10 mouse cellular contexts compared by ENCODE assay signal in the genomic region with DNA sequence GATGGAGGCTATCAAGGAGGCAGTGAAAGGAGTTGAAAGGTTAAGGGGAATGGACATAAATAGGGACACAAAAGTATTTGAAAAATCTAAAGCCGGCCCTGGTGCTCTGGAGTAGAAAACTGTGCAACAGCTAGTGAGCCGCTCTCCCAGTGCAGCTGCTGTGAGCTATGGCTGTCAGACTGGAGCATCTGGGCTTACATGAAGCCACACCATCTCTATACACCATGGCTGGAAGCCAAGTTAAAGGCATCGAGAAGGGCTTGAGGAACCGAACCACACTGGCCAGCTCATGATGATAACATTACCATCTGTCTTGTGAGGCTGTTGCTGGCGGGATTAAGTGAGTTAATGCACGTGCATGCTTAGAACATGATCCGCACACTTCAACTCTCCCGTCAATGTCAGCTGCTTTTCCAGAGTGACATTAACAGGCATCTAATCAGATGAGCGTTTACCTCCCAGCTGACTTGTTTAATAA. TPM values are rescaled to one million over a fixed set of nuclear protein-coding genes. Genes with fewer than 3 reads are reported as not detected.
A peak's percentile ranks its signal among the peaks of the same experiment; 100 is the strongest.
DNase-seq lines count a peak whose midpoint lies in the region; ATAC-seq and TF ChIP-seq lines count a peak whose summit lies in the region.
"Had no signal": no experiment of that assay in that cellular context is flagged by ENCODE, and none has a peak within 500 bp of the region (broad histone marks: within the 10 kb centered on the region; RNA-seq: fewer than 3 reads in every experiment).

No protein-coding gene starts in this region.

- DNase-seq in heart, adult 11 months = peak; percentile 90
- no peak for DNase-seq in heart, postnatal 25 days (ENCODE audit: low spot score)
- DNase-seq in lung, postnatal 10 days = peak; percentile 15
- DNase-seq in right cerebral cortex, postnatal 4 days = no peak
- DNase-seq in spleen, adult 12 weeks (ENCODE audit: low spot score) = no peak
- no peak for DNase-seq in frontal cortex, postnatal 10 days (ENCODE audit: low spot score in 2 of 2)
- DNase-seq: gastrocnemius, postnatal 14 days; heart, postnatal 4 days had no signal

- no peaks in the 10 kb centered on the region for H3K27me3 ChIP-seq in C2C12 (ENCODE audit: control insufficient read depth, insufficient read depth, insufficient read length)
- H3K27me3 ChIP-seq in hindbrain, embryonic 16.5 days (replicated peaks; ENCODE audit: control insufficient read depth, insufficient read depth, low read length) = no peaks in the 10 kb centered on the region

- TF ChIP-seq CTCF in C2C12 (IDR thresholded peaks at IDR 0.05; ENCODE audit: control insufficient read depth, insufficient read depth, insufficient read length) = no peak

- H3K79me2 ChIP-seq in C2C12 (ENCODE audit: control insufficient read depth, insufficient read depth) = no peaks in the 10 kb centered on the region

- no peak overlapping the region for H3K27ac ChIP-seq in hindbrain, embryonic 16.5 days (ENCODE audit: low read depth, low read length)

- H3ac ChIP-seq in C2C12 (ENCODE audit: control insufficient read depth, insufficient read length, low read depth) = no peak overlapping the region

- 53% methylated on average over 9 of the region's 9 CpGs for WGBS in hindbrain, embryonic 16.5 days

- no peak overlapping the region for H3K4me3 ChIP-seq in C2C12 (ENCODE audit: insufficient read depth, poor library complexity, severe bottlenecking)
- no peak overlapping the region for H3K4me3 ChIP-seq in hindbrain, embryonic 16.5 days (ENCODE audit: low read length)

- H3K9me3 ChIP-seq in hindbrain, embryonic 16.5 days (ENCODE audit: control insufficient read depth, low read length) = no peaks in the 10 kb centered on the region

- no peak overlapping the region for H3K4me2 ChIP-seq in hindbrain, embryonic 16.5 days (ENCODE audit: low read length)

- ATAC-seq in hindbrain, embryonic 16.5 days = peak; percentile 58

- no peak overlapping the region for H3K9ac ChIP-seq in hindbrain, embryonic 16.5 days (ENCODE audit: low read depth, low read length)

- H3K4me1 ChIP-seq in hindbrain, embryonic 16.5 days (ENCODE audit: control insufficient read depth, insufficient read depth, low read depth, low read length) = peaks cover 5% of the 10 kb centered on the region

- H3K36me3 ChIP-seq in C2C12 (ENCODE audit: control insufficient read depth, insufficient read depth) = no peaks in the 10 kb centered on the region
- H3K36me3 ChIP-seq in hindbrain, embryonic 16.5 days (ENCODE audit: control insufficient read depth, insufficient read depth, low read length) = peaks cover 5% of the 10 kb centered on the region; the same call in 1 of the 2 replicates

- intact Hi-C loops in heart, postnatal 25 days (cut with DNase I) = no loop called here

- no peaks in the 10 kb centered on the region for H3K79me3 ChIP-seq in C2C12 (ENCODE audit: low read depth)

TF ChIP-seq in C2C12, 6 proteins besides CTCF, POLR2A, EP300 and RAD21:
- TF ChIP-seq MYOD1 (IDR thresholded peaks at IDR 0.05; ENCODE audit: control insufficient read depth, insufficient read length, low read depth) (peak; percentile 31), CEBPB (IDR thresholded peaks at IDR 0.05; ENCODE audit: low read depth) (no peak)

RNA-seq across cellular contexts. Expression of gene Pid1, which starts 53.8 kb away (rescaled TPM):
- 10 to 100 TPM in 1 of 2 experiments, 1 to 10 TPM in 1; 8.7 to 11.1 TPM for total RNA-seq in heart, postnatal 25 days (2021)
- polyA plus RNA-seq in C2C12 (2012; fragmentation: generic; extraction: Trizol) = 0.21 TPM
- polyA plus RNA-seq in hindbrain, embryonic 16.5 days (2015; fragmentation: Nextera tagmentation; extraction: Ambion mirVana) = 105 and 107 TPM in 2 replicates

Comparison
In these comparisons a context has a peak if more than half of its experiments do, and no peak if none do; other contexts are left out.
1. DNase-seq: peak in heart, adult 11 months (single experiment) and lung, postnatal 10 days (single experiment); none in heart, postnatal 25 days (single experiment), right cerebral cortex, postnatal 4 days (single experiment), spleen, adult 12 weeks (single experiment) and frontal cortex, postnatal 10 days (0 of 2).
2. RNA of gene Pid1, which starts 53.8 kb away (polyA plus RNA-seq): 105 to 107 TPM in hindbrain, embryonic 16.5 days; 0.21 TPM in C2C12 (single experiment); every median in the first group is over 10 times any median in the second.